Mouse (Mus musculus) stomach, postnatal 0 days (tissue): ENCODE measurements around the gene Csdc2. TPM values are rescaled to one million over a fixed set of nuclear protein-coding genes. Genes with fewer than 3 reads are reported as not detected.
A peak's percentile ranks its signal among the peaks of the same experiment; 100 is the strongest.

Source experiments
- ATAC-seq: fragments of 200-750 bp; cut with Nextera tagmentation; 2 replicates; pipeline ENCODE4 v1.8.0; 2017; ENCODE audit not compliant: low FRiP score, low TSS enrichment
- DNase-seq: peaks from one replicate; pipeline ENCODE4 v3.0.0-alpha.2; 2016; ENCODE audit warnings: low spot score
- H3K27ac ChIP-seq: fragments of 300-500 bp; sonication (generic); replicated peaks from 2 replicates; pipeline ENCODE4 v1.5.1; 2014; ENCODE audit warnings: mild to moderate bottlenecking, control low read depth
- H3K27me3 ChIP-seq: fragments of 300-500 bp; sonication (generic); 2 replicates; pipeline ENCODE4 v1.6.1; 2014; ENCODE audit warnings: low read length; ENCODE audit not compliant: control insufficient read depth, insufficient read depth
- H3K36me3 ChIP-seq: fragments of 300-500 bp; sonication (generic); 2 replicates; pipeline ENCODE4 v1.6.1; 2014; ENCODE audit warnings: low read length, mixed read lengths; ENCODE audit not compliant: control insufficient read depth, insufficient read depth
- H3K4me1 ChIP-seq: fragments of 300-500 bp; sonication (generic); replicated peaks from 2 replicates; pipeline ENCODE4 v1.6.1; 2014; ENCODE audit warnings: antibody characterized with exemption; ENCODE audit not compliant: control insufficient read depth, insufficient read depth
- H3K4me2 ChIP-seq: fragments of 300-500 bp; sonication (generic); replicated peaks from 2 replicates; pipeline ENCODE4 v1.6.1; 2014; ENCODE audit warnings: low read depth, mild to moderate bottlenecking, control low read depth, moderate library complexity
- H3K4me3 ChIP-seq: fragments of 300-500 bp; sonication (generic); 2 replicates; pipeline ENCODE4 v1.5.1; 2014; ENCODE audit warnings: low read depth, low read length, control low read depth
- H3K9ac ChIP-seq: fragments of 300-500 bp; sonication (generic); 2 replicates; pipeline ENCODE4 v1.6.1; 2014; ENCODE audit warnings: mild to moderate bottlenecking, low read length, control low read depth, mixed read lengths
- H3K9me3 ChIP-seq: fragments of 300-500 bp; sonication (generic); 2 replicates; pipeline ENCODE4 v1.6.1; 2016; ENCODE audit warnings: low read length; ENCODE audit not compliant: control insufficient read depth
- CTCF ChIP-seq: IDR thresholded peaks from 2 replicates; pipeline ENCODE4 v1.5.1; 2016; ENCODE audit warnings: antibody characterized with exemption, low read depth, mild to moderate bottlenecking, moderate library complexity
- EP300 ChIP-seq: optimal IDR thresholded peaks from 2 replicates; pipeline ENCODE3; 2016; ENCODE audit warnings: antibody characterized with exemption
- WGBS: fragments of 180-500 bp; shearing (Covaris S2); extraction: QIAGEN DNeasy Blood & Tissue Kit; methylation state at CpG from one replicate; pipeline ENCODE4 v1.1.7; 2014; 5-methylcytosine and 5-hydroxymethylcytosine counted together
- polyA plus RNA-seq: library from polyadenylated mRNA; unstranded; fragments of >200 nt; fragmentation: Nextera tagmentation; extraction: Ambion mirVana; gene quantifications from 2 replicates; pipeline ENCODE4 v1.2.1, GENCODE M21; 2015

Csdc2 gene
- polyA plus RNA-seq, 1 experiment from 2014 or later = 9.7 TPM

DNA sequence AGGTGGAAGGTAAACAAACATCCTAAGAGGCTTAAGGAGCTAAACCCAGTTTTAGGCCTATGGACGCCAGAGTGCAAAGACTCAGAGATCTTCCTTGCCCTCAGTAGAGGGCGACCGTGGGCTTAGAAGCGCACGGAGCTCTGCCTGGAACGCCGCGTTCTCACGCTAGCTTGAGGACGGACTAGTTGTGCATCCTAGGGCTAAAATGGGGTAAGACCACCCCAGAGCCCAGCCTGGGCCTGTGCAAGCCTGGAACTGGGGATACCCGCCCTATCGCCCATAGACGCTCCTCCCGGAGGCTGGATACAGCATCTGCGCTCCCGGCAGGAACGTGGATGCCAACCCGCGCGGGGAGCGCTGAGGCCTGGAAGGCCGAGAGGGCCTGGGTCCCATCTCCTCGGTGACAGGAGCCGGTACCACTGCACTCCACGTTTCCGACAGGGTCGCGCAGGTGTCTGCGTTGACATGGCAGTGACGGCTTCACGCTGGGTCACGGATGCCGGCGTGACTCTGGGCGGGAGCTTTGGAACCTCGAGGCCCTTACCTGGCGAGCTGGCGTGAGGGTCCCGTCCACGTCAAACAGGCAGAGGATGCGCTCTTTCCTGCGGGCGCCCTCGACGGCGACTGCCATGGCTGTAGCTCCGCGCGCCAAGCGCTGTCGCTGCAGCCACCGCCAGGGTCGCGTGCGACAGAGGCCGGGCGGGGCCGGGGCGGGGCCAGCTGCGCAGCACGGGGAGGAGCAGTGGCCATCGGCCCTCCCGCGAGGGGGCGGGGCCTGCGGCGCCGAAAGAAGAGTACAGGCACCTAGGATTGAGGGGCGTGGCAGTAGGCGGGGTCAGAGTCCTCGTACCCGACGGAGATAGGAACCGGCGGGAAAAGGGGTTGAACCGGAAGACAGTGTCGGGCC is 23.9 kb downstream of the Csdc2 start, which contains the start of gene Pmm1:
Pmm1 (minus strand) TSS at position 760 of the 907 bp plus-strand sequence.
- under 1% methylated on average over 68 of the region's 77 CpGs for WGBS
- H3K4me2 ChIP-seq = peak within 1 kb of the TSS; percentile 98
- DNase-seq (peak; percentile 100), ATAC-seq (peak; percentile 96)
- no peaks in the 10 kb centered on the region for H3K27me3 ChIP-seq
- TF ChIP-seq CTCF = peak; percentile 86
- no peak for TF ChIP-seq EP300
- no peaks in the 10 kb centered on the region for H3K4me1 ChIP-seq
- H3K4me3 ChIP-seq = peak within 1 kb of the TSS; percentile 72
- H3K36me3 ChIP-seq = no peaks in the 10 kb centered on the region
- H3K27ac ChIP-seq = peak within 1 kb of the TSS; percentile 91
- H3K9me3 ChIP-seq = no peaks in the 10 kb centered on the region
- peak within 1 kb of the TSS; percentile 80 for H3K9ac ChIP-seq

DNA sequence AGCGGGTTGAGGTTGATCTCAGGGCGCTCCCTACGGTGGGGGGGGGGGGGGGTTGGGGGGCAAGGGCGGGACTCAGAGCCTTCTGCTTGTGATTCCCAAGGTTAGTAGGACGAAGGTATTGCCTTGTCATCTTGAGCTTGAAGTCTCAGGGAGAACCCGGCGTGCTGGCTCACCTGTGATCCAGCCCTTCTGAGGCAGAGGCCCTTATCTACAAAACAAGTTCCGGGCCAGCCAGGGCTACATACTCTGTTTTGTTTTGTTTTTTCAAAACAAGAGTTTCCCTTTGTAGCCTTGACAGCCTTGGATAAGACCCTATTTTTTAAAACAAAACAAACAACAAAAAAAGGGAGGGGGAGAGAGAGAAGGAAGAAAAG is 24.5 kb downstream of the Csdc2 start:
- Histone ChIP-seq H3K9me3 (no peaks in the 10 kb centered on the region), H3K4me1 (no peaks in the 10 kb centered on the region), H3K36me3 (no peaks in the 10 kb centered on the region), H3K4me2 (peak overlapping the region; percentile 98), H3K27ac (no peak overlapping the region; the same call in 1 of the 2 replicates), H3K9ac (peak overlapping the region; percentile 35; the same call in 1 of the 2 replicates), H3K27me3 (no peaks in the 10 kb centered on the region), H3K4me3 (peak overlapping the region; percentile 72)
- DNase-seq (no peak), ATAC-seq (no peak)
- WGBS = 0% methylated on average over 5 of the region's 8 CpGs
- no peak for TF ChIP-seq EP300
- no peak for TF ChIP-seq CTCF

DNA sequence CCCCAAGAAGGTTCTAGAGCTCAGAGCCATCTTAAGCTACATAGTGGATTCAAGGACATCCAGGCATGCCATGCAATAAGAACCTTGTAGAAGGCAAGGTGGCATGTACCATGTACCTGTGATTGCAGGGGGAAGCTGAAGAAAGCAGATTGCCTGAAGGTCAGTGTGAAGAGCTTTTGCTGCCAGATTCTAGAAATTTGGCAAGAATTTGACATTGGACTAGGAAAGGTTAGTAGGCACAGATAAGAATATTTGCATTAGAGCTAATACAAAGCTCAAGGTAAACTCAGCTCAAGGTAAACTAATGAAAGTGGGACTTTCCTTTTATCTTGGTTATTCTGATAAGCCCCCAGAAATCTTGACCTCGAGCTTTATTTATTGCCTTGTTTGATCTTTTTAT is 27.7 kb downstream of the Csdc2 start:
- no peak overlapping the region for H3K27ac ChIP-seq
- ATAC-seq (no peak), DNase-seq (no peak)
- H3K27me3 ChIP-seq = no peaks in the 10 kb centered on the region
- no peaks in the 10 kb centered on the region for H3K36me3 ChIP-seq
- H3K4me2 ChIP-seq = no peak overlapping the region
- TF ChIP-seq CTCF (no peak), EP300 (no peak)
- no peaks in the 10 kb centered on the region for H3K4me1 ChIP-seq
- no peak overlapping the region for H3K9ac ChIP-seq
- H3K4me3 ChIP-seq = no peak overlapping the region
- no peaks in the 10 kb centered on the region for H3K9me3 ChIP-seq
- 40% methylated on average over 1 of the region's 1 CpGs for WGBS

DNA sequence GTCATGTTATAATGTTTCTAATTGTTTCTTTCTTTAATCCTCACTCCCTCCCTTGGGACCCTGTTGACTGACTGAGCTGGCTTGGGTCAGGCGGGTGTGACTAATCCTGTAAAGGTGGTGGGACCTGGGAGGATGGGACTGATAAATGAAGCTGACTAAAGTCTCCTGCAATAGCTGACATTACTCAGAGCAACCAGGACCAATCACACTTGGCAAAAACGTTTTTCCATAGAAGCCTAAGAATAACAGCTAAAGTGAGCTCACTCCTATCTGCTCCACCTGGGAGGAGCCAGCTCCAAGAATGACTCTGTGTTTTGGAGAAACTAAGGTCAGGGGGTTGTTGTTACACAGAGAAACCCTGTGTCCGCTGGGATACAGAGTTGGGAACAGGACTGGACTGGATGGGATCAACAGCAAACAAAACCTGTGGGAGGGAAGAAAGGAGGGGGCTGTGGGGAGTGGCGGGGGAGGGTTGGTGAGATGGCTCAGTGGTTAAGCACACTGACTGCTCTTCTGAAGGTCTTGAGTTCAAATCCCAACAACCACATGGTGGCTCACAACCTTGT is 28.5 kb downstream of the Csdc2 start:
- DNase-seq (no peak), ATAC-seq (no peak)
- H3K36me3 ChIP-seq = no peaks in the 10 kb centered on the region
- no peaks in the 10 kb centered on the region for H3K9me3 ChIP-seq
- H3K4me2 ChIP-seq = no peak overlapping the region
- WGBS = 57% methylated on average over 4 of the region's 4 CpGs
- H3K4me1 ChIP-seq = no peaks in the 10 kb centered on the region
- no peak overlapping the region for H3K4me3 ChIP-seq
- no peak overlapping the region for H3K27ac ChIP-seq
- no peak overlapping the region for H3K9ac ChIP-seq
- TF ChIP-seq CTCF (no peak), EP300 (no peak)
- H3K27me3 ChIP-seq = no peaks in the 10 kb centered on the region

DNA sequence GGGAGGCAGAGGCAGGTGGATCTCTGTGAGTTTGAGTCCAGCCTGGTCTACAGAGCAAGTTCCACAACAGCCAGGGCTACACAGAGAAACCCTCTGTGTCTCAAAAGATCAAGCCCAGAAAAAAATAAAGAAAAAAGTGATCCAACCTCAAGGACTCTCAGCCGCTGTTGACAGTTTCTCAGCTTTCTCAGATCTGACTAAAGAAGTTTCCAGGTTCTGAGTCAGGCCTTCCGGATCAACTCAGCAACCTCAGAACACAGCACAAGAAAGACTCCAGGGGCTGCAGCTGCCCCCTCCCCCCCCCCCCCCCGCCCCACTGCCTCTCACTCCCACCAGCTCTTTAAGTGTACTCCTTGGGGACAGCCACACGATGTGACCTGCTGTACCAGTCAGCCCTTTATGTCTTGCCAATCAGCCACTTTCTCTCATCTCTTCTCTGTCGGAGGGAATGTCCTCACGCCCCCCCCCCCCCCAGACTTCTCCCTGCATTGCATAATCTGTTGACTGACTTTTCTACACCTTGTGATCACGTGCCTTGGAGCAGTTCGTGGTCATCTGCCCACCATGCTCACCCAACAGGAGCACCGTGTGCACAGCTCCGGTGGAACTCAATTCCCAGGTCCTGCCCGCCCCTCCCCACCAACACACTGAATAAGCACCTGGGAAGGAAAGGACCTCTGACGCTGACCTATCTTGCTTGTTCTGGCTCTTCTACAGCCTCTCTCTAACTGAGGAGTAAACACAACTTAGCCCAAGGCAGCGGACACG is 29.7 kb downstream of the Csdc2 start:
- DNase-seq (no peak), ATAC-seq (no peak)
- no peak for TF ChIP-seq CTCF
- TF ChIP-seq EP300 = no peak
- H3K9ac ChIP-seq = no peak overlapping the region
- no peaks in the 10 kb centered on the region for H3K9me3 ChIP-seq
- H3K27ac ChIP-seq = no peak overlapping the region
- no peaks in the 10 kb centered on the region for H3K4me1 ChIP-seq
- no peak overlapping the region for H3K4me3 ChIP-seq
- no peak overlapping the region for H3K4me2 ChIP-seq
- WGBS = 79% methylated on average over 13 of the region's 14 CpGs
- no peaks in the 10 kb centered on the region for H3K36me3 ChIP-seq
- no peaks in the 10 kb centered on the region for H3K27me3 ChIP-seq
